Mouse (Mus musculus) lung, postnatal 14 days (tissue): ENCODE data around the gene Fcrla.

Experiments
- DNase-seq: peaks from one replicate; pipeline ENCODE4 v3.0.0; 2021

Fcrla gene

DNA sequence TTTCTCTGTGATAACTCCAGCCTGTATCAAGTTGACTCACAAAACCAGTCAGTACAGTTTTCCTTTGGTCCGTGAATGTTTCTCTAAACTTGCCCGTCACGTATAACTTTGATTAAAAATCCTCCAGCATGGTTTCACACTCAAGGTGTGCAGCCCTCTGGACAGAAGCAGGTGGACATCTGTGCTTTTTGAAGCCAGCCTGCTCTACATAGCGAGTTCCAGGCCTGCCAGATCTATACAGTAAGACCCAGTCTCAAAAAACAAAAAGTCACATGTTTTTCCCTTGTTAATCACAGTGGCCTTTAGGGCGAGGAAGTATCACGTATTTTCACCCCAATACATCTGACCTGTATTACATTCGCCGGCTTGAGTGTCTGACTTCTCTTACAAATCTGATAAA is 43.0 kb downstream of the Fcrla start:
- no peak for DNase-seq

DNA sequence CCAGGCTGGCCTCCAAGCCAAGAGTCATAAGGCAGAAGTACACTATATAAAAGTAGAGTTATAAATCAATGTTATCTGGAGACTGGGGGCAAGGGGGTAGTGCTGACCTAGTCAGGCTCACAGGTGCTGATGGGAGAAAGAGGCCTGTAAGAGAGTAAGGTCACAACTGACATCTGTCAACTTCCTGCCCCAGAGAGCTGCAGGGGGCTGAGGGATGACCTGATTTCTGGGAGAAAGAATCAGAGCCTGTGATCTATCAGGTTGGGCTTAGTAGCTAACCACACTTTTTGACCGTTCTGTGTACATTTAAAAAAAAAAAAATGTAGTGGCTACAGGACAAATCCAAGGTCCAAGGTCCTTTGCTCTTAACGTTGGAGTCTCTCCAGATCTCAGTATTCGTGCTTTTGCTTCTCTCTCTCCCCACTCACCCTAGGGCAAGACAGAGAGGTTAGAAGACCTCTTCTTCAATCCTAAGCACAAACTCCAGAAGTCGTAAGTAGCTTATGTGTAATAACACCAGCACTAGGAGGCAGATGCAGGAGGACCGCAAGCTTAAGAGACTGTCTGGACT is 44.4 kb downstream of the Fcrla start:
- DNase-seq: no peak

DNA sequence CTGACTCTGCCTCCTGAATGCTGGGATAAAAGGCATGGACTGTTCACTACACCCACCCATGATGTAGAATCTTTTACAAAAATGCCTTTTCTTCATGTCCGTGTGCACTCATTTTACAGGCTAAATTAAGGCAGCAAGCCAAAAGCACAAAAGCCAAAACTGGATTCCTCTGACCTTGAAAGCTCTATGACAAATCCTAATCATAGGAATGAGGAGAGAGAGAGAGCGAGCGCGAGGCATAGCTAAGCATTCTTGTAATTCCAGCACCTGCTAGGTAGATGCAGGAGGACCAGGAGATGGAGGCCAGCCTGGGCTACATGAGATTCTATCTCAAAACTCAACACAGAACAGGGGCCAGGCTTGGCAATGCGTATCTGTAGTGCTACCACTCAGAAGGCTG is 50.5 kb downstream of the Fcrla start:
- no peak for DNase-seq

DNA sequence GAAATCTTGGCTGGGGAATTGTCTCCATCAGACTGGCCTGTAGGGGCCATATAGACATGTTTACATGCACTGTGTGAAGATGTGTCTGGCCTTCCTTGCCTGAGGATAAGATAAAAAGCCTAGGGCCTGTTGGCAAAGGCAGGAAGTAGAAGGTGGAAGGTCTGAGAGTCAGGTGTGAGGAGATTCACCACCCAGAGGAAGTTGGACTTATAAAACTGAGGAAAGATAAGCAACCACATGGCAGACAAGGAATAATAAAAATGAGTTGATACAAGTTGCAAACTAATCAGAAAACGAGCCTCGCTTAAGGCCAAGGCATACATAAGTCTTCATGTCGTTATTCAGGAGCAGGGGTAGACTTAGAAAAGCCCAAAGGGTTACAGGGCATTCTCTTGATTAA is 51.7 kb downstream of the Fcrla start:
- no peak for DNase-seq

DNA sequence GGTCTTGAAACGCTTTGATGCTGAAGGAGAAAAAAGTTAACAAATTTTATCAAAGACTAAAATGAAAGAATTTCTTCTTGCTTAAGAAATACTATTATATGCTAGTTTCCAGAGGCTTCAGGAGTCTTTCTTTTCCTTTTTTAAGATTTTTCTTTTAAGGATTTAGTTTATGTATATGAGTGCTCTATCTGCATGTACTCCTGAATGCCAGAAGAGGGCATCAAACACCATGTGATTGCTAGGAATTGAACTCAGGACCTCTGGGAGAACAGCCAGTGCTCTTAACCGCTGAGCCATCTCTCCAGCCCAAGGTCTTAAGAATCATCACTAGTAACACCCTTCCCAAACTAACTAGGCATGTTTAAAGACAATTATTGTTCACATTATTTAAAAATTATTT is 55.4 kb downstream of the Fcrla start:
- no peak for DNase-seq

DNA sequence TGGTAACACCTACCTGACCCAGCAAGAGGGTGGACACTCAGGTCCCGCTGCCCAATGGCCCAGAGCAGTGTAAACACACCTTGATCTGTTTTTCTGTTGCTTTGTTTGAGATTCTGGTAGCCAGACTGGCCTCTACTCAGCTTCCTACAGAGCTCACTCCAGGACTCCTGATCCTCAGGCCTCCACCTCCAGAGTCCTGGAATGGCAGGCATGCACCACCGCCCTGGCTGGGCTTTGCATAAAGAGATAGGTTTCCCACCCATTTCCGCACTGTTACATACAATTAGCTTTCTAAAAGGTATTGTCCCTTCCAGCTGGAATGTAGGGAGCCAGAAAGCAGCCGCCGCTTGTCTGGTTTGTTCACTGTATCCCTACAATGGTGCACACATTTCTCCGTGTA is 56.0 kb downstream of the Fcrla start:
- DNase-seq: no peak

DNA sequence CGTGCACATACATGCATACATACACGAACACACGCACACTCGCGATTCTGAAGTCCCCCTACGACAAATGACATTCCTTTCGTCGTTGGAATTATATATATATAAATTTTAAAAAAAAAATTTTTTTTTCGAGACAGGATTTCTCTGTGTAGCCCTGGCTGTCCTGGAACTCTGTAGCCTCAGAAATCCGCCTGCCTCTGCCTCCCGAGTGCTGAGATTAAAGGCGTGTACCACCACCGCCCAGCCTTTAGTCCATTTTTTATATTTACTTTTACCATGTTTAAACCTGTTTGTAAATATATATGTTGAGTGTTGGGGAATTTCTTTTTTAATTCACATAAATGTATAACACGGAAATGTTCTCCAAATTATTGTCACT is 58.5 kb downstream of the Fcrla start:
- DNase-seq: no peak

DNA sequence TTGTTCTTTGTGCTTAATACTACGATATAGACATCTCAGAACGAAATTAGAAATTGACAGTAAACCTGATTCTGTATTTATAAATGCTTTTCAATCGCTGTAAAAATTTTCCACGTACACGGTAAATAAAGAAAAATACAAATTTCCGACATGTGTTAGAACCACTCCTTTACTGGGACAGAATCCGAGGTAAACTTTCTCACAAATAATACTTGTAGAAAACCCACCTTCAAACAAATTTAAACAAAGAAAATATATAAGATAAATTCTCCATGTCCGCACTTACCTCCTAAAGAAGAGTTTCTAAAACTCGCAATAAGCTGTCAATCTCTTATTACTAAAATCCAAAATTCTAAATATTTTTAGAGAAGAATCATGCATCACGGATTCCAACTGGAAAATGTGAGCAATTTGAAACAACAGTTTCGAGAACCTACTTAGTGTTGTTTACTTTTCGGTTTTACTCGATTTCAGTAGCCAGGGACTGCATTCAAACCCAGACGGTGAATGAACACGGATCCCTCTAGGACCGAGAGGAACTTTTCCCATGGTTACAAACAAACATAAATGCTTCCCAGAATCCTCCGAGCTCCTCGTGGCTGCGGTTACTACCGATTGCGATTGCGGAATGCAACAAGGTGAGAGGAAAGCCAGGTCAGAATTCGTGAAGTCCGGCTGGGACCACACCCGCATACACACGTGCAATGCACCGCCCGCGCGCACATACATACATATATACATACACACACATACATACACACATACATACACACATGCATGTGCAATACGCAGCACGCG is 59.1 kb downstream of the Fcrla start:
- DNase-seq: peak; percentile 66

DNA sequence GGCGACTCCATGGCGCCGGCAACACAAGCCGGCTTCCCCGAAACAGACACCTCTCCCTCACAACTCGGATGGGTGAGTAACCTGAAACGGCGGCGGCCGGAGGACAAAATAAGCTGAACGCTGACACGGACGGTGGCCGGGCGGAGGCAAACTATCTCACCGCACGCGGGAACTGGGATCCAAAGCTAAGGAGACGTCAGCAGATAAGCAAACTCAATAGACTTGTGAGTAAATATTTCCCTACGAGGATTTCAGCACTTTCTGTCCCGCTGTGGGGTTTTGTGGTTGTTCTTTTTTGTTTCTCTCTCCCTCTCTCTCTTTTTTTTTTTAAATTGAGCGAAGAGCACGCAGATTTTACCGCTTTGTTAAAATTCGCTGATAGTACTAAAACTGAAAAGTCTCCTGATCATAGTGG is 59.7 kb downstream of the Fcrla start, which contains the start of gene Atf6:
Atf6 (minus strand) TSS at position 81 of the 415 bp plus-strand sequence.
- peak; percentile 95 for DNase-seq
